Mouse (Mus musculus): Measurements from ENCODE around the gene Phtf2.
"Not testable (repeated sequence)": the region's sequence is repeated elsewhere in the genome, so short reads cannot be mapped to it uniquely, and the experiment has no call there.

The Phtf2 gene

GRCm38 (mm10) chr5:20765365-20765920, 116.5 kb downstream of the Phtf2 start:
- no peak for DNase-seq

- DNase-seq = not testable (repeated sequence)
Observed at GRCm38 (mm10) chr5:20762441-20762840, 119.5 kb downstream of the Phtf2 start.

- DNase-seq = peak; percentile 13 to 37
Observed at GRCm38 (mm10) chr5:20760368-20761162, 121.4 kb downstream of the Phtf2 start.

GRCm38 (mm10) chr5:20759771-20760170, 122.2 kb downstream of the Phtf2 start:
- DNase-seq = no peak

GRCm38 (mm10) chr5:20753963-20754362, 128.0 kb downstream of the Phtf2 start:
- no peak for DNase-seq

- DNase-seq = no peak
Observed at GRCm38 (mm10) chr5:20753096-20753495, 128.8 kb downstream of the Phtf2 start.

GRCm38 (mm10) chr5:20751696-20752095, 130.2 kb downstream of the Phtf2 start:
- DNase-seq = no peak

GRCm38 (mm10) chr5:20751000-20751399, 130.9 kb downstream of the Phtf2 start:
- no peak for DNase-seq

GRCm38 (mm10) chr5:20749535-20749934, 132.4 kb downstream of the Phtf2 start:
- no peak for DNase-seq

GRCm38 (mm10) chr5:20748856-20749255, 133.1 kb downstream of the Phtf2 start:
- no peak for DNase-seq

GRCm38 (mm10) chr5:20748142-20748541, 133.8 kb downstream of the Phtf2 start:
- no peak for DNase-seq

- DNase-seq = no peak
Observed at GRCm38 (mm10) chr5:20741936-20742335, 140.0 kb downstream of the Phtf2 start.

- DNase-seq = no peak
Observed at GRCm38 (mm10) chr5:20741193-20741592, 140.7 kb downstream of the Phtf2 start.

- DNase-seq = no peak
Observed at GRCm38 (mm10) chr5:20738795-20739194, 143.1 kb downstream of the Phtf2 start.

- DNase-seq = not testable (repeated sequence)
Observed at GRCm38 (mm10) chr5:20723226-20723625, 158.7 kb downstream of the Phtf2 start.

- DNase-seq = peak; percentile 36 to 57
Observed at GRCm38 (mm10) chr5:20720201-20720900, 161.6 kb downstream of the Phtf2 start.

- not testable (repeated sequence) for DNase-seq
Observed at GRCm38 (mm10) chr5:20715980-20716379, 165.9 kb downstream of the Phtf2 start.

GRCm38 (mm10) chr5:20714619-20715018, 167.3 kb downstream of the Phtf2 start:
- not testable (repeated sequence) for DNase-seq

GRCm38 (mm10) chr5:20710845-20711244, 171.1 kb downstream of the Phtf2 start:
- DNase-seq = not testable (repeated sequence)
